Mouse (Mus musculus) limb, embryonic 14.5 days (tissue): ENCODE data around the gene March11. TPM values are rescaled to one million over a fixed set of nuclear protein-coding genes. Genes with fewer than 3 reads are reported as not detected.

Source experiments
- ATAC-seq: fragments of 200-750 bp; cut with Nextera tagmentation; 2 replicates; pipeline ENCODE4 v1.8.0; 2017; ENCODE audit warnings: low read depth, moderate number of reproducible peaks, moderate TSS enrichment; ENCODE audit not compliant: low FRiP score
- DNase-seq: peaks from one replicate; pipeline ENCODE4 v3.0.0-alpha.2; 2015; ENCODE audit warnings: low spot score
- H3K27ac ChIP-seq: fragments of 300-500 bp; sonication (generic); replicated peaks from 2 replicates; pipeline ENCODE4 v1.5.1; 2014; ENCODE audit warnings: low read depth, mild to moderate bottlenecking, low read length, moderate library complexity, mixed read lengths
- H3K27me3 ChIP-seq: fragments of 300-500 bp; sonication (generic); 2 replicates; pipeline ENCODE4 v1.6.1; 2014; ENCODE audit warnings: low read length, mixed read lengths; ENCODE audit not compliant: control insufficient read depth, insufficient read depth
- H3K36me3 ChIP-seq: fragments of 300-500 bp; sonication (generic); 2 replicates; pipeline ENCODE4 v1.6.1; 2014; ENCODE audit warnings: mild to moderate bottlenecking, low read length, moderate library complexity, mixed read lengths; ENCODE audit not compliant: control insufficient read depth, insufficient read depth
- H3K4me1 ChIP-seq: fragments of 300-500 bp; sonication (generic); 2 replicates; pipeline ENCODE4 v1.6.1; 2014; ENCODE audit warnings: antibody characterized with exemption, low read length, mixed read lengths; ENCODE audit not compliant: control insufficient read depth, insufficient read depth
- H3K4me2 ChIP-seq: fragments of 300-500 bp; sonication (generic); replicated peaks from 2 replicates; pipeline ENCODE4 v1.6.1; 2014; ENCODE audit warnings: low read depth, mild to moderate bottlenecking, low read length, moderate library complexity; ENCODE audit not compliant: severe bottlenecking
- H3K4me3 ChIP-seq: fragments of 300-500 bp; sonication (generic); replicated peaks from 2 replicates; pipeline ENCODE4 v1.5.1; 2014; ENCODE audit warnings: low read length
- H3K9ac ChIP-seq: fragments of 300-500 bp; sonication (generic); 2 replicates; pipeline ENCODE4 v1.6.1; 2014; ENCODE audit warnings: mild to moderate bottlenecking, low read depth, low read length, moderate library complexity; ENCODE audit not compliant: severe bottlenecking
- H3K9me3 ChIP-seq: fragments of 300-500 bp; sonication (generic); 2 replicates; pipeline ENCODE4 v1.6.1; 2016; ENCODE audit warnings: low read length; ENCODE audit not compliant: control insufficient read depth
- POLR2A ChIP-seq: fragments of 200-500 bp; IDR thresholded peaks from 2 replicates; pipeline ENCODE4 v1.8.0; 2012; ENCODE audit warnings: inconsistent platforms, mild to moderate bottlenecking, moderate library complexity, borderline replicate concordance; ENCODE audit not compliant: insufficient read depth, insufficient read length; ENCODE audit errors: extremely low read depth
- WGBS: fragments of 180-500 bp; shearing (Covaris S2); extraction: QIAGEN DNeasy Blood & Tissue Kit; methylation state at CpG from one replicate; pipeline ENCODE4 v1.1.7; 2014; 5-methylcytosine and 5-hydroxymethylcytosine counted together
- polyA plus RNA-seq, 2 experiments: library from polyadenylated mRNA; depleted of rRNA in 1 of 2; stranded (reverse) in 1 of 2; unstranded in 1 of 2; fragments of >200 nt; fragmentation: Nextera tagmentation in 1 of 2; extraction: Ambion mirVana in 1 of 2; gene quantifications; 2 replicates each; pipeline versions ENCODE4 v1.2.1 to v1.2.3; 2012 to 2014

Gene March11
- polyA plus RNA-seq, 2 experiments, result 1.1 to 2.1 TPM

DNA sequence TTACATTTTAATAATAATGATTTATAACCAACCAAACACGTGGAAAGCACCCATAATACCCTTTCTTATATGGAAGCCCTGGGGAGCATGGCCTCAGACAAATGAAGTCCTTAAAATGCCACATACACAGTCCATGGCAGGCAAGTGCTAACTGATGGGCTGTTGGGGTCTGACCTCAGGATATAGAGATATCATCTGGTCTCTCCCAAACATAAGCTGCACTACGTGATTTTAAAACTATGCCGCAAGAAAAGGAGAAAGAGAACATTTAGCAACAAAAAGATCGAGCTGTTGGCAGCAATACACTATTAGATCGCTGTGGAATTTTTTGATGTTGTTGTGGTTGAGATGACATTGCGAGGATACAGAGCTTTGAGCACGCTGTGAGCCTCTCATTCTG, 126.9 kb downstream of the March11 start:
- 75% methylated on average over 7 of the region's 7 CpGs for WGBS
- Histone ChIP-seq H3K4me3 (no peak overlapping the region), H3K27ac (no peak overlapping the region), H3K4me1 (no peaks in the 10 kb centered on the region), H3K27me3 (no peaks in the 10 kb centered on the region), H3K9ac (no peak overlapping the region), H3K9me3 (no peaks in the 10 kb centered on the region), H3K4me2 (no peak overlapping the region), H3K36me3 (no peaks in the 10 kb centered on the region)
- no peak for TF ChIP-seq POLR2A
- DNase-seq (no peak), ATAC-seq (no peak)

DNA sequence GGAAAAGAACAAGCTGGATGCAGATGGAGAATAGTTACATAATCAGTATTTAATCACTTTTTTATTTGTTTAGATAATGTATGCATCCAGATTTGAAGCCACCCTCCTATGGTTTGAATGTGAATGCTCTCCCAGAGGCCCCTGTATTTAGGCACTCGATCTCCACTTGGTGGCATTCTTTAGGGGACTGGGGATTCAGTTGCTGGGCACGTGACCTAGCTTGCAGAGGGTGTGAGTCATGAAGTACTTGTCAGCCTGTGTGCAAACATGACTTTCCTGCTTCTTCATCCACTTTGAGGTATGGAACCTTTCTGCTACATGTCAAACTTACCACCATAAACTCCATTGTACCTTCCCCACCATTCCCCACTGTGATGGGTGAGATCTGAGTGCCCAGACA, 128.3 kb downstream of the March11 start:
- no peaks in the 10 kb centered on the region for H3K27me3 ChIP-seq
- no peaks in the 10 kb centered on the region for H3K4me1 ChIP-seq
- DNase-seq (no peak), ATAC-seq (no peak)
- 69% methylated on average over 2 of the region's 2 CpGs for WGBS
- no peaks in the 10 kb centered on the region for H3K36me3 ChIP-seq
- no peaks in the 10 kb centered on the region for H3K9me3 ChIP-seq
- no peak for TF ChIP-seq POLR2A
- no peak overlapping the region for H3K27ac ChIP-seq
- no peak overlapping the region for H3K4me3 ChIP-seq
- H3K4me2 ChIP-seq, result no peak overlapping the region
- no peak overlapping the region for H3K9ac ChIP-seq
